Mouse (Mus musculus) Muller cell, postnatal 12 days (primary cell): ENCODE measurements at regions not wholly inside any gene's neighbourhood (a gene's known extent, or its start where the extent isn't known, plus 50 kb on each side); places are given as distances from the start of the nearest gene placed in this dataset.

Source experiments
- DNase-seq: peaks from one replicate; pipeline ENCODE4 v3.0.0-alpha.2; 2015; ENCODE audit errors: inconsistent ontology term

DNA sequence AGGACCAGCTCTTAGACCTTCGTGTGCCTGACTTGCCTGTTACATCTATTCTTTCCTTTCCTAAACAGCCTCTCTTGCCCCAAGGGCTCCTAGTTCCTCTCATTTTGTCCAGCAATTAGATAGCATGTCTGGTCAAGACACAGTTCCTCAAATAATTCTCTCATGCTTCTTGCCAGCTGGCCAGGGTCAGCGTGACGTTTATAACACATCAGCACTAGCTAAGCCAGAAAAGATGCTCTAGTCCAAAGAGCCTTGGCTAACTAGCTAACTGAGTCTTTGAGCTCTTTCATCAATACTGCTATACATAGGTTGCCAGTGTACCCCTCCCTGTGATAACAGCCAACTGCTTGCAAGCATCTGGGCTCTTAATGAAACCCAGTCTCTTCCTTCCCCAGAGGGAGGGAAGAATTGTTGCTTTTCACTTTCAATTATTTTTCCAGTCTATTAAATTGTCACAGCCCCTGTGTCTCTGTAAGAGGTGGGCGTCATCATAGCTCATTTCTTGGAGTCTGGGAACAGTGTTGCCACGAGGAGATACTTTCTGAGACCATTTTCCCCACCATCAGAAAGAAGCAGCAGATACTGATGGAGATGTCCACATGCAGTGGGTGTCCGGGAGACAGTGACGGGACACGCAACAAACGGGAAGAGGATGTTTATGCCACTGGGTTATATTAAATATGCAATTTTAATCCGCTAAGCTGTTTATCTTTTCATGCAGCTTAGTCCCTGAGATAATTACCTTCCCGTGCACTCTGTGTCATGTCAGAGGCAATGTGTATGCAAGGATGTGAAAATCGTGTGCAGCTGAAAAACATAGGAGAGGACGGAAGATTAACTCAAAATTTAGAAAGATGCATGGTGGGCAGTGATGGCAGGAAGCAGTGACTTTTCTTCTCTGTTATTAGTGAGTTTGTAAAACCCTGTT lies 250.1 kb upstream of the Nmur2 start:
- no peak for DNase-seq

DNA sequence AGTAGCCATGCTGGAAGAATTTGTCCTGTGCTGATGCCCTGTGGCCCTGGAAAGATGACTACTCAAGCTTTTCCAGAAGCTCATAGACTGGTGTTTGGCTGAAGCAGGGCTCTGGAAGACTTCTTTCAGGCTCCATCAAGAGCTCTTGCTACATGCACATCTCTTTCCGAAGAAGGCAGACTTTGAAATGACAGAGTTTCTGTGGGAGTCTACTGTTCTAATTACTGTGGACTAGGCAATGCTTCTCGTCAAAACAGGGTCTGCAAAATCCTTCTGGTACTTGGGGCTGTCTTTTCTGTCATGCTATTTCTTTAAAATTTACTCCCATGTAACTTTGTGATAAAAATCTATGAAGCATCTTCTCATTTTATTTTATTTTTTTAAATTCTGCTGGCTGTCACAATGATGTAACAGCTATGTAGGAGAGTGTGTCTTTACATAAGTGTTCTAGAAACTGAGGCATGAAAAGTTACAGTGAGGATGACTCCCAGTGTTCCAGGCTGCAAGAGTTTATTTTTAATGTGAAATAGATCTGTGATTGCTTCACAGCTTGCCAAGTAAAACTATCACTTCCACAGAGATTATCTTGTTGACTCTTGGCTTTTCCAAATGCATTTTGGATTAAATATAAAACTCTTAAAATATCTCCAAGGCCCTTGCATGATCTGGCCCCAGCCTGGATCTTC lies 244.9 kb upstream of the Nmur2 start:
- no peak for DNase-seq

DNA sequence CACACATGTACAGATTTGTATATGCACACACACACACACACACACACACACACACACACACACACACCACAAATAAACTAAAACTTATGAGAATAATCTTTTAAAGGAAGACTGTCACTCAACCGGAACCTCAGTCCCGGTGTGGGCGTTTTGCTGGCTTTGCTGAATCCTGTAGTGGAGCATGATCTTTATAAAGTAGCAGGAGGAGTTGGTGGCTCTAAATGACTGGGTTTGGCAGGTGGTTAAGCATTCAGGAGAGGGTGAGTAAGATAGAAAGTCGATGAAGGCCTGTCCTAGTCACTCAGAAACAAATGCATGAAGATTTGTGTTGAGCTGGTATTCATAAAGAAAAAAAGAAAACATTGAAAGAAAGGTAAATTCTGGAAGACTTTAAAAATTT lies 240.4 kb upstream of the Nmur2 start:
- DNase-seq, result no peak

DNA sequence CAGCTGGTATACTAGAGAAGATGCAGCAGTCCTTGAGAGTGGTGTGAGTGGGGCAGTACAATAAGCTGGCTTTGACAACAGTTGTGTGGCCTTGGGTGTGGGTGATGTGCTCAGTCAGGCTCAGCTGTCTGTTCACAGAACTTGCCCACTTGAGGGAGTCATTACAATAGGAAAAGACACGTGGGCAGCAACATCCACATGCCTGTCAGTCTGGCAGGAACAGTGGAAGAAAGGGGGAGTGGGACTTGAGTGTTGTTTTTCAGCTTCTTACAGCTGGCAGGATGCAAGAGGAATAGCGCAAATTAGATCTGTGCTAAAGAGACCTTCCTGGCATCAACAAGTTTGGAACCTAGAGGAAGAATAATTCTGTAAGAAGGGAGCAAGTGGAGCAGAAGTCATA lies 239.4 kb upstream of the Nmur2 start:
- DNase-seq, result no peak

DNA sequence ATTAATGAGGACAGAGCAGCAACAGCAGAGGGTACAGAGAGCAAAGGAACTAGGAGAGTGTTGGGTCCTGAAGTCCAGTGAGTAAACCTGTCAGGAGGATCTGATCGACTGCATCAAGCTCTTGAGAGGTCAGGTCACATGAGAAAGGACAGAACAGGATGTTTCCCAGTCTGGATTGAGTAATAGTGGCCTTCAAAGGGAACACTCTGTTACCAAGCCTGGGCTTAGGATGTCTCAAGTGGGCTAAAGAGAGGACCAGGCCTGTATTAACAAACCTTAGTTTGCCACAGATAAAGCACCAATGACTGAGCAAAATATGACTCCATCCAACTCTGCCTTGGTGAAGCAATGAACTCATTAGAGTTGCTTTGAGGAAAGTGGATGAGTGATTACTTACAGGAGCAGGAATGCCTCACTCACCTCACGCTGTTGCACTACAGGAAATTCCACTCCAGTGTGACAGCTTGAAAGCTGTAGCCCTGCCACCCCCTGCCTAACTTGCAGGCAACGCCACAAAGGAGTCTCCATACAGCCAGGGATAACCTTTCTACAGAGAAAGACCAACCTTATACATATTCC lies 229.2 kb upstream of the Nmur2 start:
- peak; percentile 17 for DNase-seq

DNA sequence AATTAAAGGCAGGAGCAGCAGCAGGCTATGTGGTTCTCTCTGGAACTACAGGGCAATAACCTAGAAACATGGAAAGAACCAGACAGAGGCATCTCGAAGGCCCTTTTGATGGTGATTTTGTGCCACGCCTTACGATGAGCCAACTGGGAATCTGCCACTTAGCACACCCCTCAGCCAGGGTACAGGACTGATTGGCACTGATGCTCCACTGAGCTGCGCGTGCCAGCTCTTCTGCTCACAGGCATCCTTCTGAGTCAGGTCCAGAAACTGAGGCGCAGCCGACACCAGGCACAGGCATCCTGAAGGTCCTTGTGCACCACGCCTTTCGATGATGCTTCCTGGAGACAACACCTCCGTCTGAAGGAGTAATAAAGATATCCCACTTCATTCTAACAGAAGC lies 221.9 kb upstream of the Nmur2 start:
- DNase-seq, result no peak

DNA sequence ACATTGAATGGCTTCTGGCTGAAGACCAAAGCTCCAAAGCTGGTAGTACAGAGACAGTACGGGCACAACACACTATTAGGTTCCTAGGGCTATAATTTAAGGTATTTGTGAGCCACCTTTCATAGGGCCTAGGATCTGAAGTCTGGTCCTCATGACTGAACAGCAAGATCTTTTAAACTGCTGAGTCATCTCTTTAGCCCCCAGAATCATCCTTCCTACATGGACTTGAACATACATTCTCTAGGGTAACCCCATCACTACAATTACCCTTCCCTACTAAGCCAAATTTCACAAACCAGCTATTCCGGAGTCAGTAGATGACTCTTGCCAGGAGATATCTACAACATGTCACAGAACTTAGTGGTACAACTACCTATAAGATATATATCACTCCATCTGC lies 215.5 kb upstream of the Nmur2 start:
- no peak for DNase-seq

DNA sequence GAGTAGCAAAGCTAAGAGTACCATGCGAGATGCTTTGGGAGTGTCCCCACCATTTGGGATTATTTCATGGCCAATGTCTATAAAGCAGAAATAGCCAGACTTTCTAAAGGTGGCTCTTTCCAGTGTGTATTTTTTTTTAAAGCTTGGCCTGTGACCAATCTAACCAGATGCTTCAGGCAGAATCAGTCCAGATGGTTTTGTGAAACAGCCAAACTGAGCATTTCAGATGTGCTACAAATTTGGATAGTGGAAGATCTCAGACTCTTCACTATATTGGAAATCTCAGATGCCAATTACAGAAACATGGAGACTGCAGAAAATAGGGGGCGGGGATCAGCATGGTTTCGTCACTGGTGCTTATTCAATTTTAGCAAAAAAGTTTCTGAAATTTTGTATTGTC lies 213.6 kb upstream of the Nmur2 start:
- DNase-seq, result no peak

DNA sequence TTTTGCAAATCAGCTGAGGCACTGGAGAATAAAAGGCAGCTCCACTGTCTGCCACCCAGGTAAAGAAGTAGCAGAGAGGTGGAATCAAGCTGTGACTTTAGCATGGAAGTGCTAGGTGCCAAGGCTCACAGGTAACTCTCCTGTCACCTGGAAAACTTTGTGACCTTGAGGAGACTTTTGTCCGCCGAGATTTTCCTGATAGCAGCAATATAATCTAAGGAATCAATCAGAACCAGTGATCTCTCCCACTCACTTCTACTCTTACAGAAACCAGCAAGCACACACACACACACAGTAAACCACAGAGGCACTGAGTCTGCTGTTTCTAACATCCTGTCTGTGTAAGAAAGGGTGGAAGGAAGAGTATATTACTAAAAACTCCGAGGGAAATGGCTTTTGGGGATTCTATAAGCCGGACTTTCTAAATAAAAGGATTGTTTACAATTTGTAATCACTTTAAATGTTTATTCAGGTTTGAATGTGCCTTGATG lies 206.6 kb upstream of the Nmur2 start:
- no peak for DNase-seq

DNA sequence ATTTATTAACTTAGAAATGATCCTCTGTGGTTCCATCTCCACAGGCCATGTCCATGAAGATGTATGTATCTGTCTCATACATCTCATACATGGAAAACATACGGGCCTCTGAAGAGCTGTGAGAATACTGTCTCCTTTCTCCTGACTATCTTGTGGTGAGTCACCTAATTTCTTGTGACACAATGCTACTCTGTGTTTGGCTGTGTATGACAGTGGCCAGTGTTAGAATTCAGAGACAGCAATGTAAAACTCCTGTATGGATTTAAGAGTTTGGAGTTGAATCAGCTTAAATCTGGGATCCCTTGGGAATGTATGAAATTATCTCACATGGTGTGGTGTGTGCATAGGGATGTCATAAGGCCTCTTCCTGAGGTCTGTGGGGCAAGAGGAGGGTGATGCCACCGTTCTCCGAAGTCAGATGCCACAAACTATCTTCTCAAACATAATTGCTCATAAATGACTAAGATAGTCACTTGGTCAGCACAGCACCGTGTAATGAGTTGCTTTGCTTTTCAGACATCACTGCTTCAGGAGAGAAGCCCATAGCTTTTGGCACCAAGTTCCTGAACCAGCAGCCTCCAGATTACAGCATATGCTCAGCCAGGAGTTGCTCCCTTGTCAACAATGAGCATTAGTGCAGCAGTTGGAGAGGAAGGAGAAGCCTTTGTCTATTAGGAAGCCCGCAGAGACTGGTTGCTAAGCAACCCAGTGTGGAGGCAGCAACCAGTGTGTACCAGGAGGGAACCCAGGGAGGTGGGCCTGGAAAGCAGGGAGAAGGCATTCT lies 205.9 kb upstream of the Nmur2 start:
- DNase-seq, result peak; percentile 81

DNA sequence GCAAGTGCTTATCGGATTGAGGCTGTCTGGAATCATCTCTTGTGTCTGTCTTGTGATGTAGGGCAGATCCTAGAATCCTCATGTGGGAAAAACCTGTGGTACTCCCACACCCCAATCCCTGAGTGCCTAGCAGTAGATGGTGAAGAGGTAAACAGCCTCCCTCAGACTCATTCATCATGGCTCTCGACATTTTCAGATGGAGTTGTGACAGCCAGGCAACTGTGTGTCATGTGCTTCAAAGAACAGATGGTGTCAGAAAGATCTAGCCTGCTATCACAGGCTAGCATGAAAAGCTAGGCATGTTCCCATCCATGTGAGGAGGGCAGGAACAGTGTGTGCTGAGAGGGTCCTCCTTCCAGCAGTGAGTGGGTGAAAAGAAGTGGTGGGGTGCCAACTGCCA lies 204.1 kb upstream of the Nmur2 start:
- DNase-seq, result no peak

DNA sequence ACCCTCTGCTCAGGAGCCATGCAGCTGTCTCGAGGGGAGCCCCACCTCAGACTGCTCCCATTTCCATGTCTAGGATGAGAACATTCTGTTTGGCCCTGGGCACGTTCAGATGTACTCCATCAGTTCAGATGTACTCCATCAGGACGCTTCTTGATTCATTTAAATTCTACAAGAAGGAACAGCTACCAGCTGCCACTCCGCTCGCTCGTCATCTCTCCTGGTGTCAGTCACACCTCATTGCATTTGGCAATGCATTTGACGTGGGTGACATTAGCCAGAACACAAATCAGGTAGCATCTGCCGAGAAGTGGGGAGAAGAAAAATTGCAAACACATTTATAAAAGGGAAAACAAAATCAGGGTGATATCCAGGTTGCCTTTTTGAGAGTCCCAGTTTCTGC lies 202.6 kb upstream of the Nmur2 start:
- DNase-seq, result no peak

DNA sequence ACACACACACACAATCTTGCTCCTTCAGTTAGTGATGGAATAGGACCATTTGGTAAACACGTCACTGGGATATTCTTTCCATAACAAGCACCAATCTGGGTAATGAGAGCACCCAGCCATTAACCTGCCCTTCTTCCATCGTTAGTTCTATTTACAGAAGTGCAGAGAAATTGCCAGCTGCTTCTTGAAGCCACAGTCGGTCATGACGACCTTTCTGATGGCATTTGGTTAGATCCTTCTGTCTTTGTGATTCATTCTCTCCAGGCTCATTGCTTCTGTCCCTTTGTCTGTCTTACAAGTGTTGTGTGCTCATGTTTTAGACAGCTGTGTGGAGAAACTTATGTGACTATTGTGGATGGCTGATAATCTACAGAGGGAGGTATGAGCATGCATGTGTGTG lies 197.9 kb upstream of the Nmur2 start:
- no peak for DNase-seq

DNA sequence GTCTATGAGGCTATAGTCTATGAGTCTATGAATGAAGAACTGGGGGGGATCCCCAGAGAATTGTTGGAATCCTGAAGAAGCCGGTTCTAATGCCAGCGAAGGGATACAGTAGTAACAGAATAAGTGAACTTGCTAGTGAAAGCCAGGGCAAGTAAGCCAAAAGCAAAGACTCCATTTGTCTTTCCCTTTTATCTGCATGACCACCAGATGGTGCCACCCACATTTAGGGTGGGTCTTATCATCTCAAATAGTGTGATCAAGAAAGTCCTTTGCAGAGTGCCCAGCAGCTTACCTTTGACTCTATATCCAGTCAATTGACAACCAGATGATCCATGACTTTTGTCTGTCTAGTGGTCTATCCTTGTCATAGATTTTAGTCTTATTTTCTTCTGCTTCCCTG lies 184.2 kb upstream of the Nmur2 start:
- no peak for DNase-seq

DNA sequence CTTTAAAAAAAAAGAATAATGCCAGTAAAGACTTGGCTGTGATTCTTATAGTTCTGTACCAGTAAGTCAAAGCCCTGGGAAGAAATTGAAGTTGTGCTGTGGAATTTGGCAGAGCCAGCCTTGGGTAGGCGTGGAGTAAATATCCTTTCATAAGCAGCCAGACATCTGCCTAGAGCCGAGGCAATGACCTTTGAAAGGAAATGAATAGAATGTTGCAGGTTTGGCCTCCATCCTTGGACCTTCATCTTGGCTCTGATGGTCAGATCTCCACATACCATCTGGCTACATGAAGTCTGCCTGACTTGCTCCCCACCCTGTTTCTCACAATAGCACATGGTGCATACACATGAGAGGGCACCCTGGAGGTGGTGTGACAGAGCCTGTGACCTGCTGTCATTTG lies 174.9 kb upstream of the Nmur2 start:
- peak; percentile 84 for DNase-seq

DNA sequence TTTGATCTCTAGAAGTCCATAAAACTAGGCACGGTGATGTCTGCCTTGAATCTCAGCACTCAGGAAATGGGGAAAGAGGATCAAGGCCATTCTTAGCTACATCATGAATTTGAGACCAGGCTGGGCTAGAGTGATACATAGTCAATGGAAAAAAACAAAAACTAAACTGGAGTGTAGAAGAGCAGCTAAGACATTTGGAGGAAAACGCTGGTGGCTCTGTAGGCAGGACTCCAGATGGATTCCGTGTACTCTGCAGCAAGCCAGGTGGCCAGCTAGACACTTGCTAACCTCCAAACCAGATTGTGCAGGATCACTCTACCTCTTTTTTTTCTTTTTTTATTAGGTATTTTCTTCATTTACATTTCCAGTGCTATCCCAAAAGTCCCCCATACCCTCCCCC lies 161.0 kb upstream of the Nmur2 start:
- DNase-seq, result no peak

DNA sequence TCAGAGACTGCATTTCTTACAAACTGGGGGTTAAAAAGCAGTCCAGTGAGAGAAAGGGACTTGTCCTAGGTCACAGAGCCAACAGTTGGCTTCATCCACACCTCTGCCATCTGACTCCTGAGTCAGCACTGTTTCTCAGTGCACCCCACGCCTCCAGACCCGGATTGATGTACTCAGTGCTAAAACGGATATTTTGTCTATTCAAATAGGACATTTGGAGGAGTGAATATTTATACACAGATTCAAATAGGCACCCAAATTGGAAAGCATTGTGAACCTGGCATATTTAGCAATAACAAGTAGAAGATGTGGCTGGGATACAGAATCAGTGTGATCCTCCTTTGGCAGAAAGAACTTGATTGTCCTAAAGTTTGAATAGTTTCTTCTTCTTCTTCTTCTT lies 154.5 kb upstream of the Nmur2 start:
- DNase-seq, result no peak

DNA sequence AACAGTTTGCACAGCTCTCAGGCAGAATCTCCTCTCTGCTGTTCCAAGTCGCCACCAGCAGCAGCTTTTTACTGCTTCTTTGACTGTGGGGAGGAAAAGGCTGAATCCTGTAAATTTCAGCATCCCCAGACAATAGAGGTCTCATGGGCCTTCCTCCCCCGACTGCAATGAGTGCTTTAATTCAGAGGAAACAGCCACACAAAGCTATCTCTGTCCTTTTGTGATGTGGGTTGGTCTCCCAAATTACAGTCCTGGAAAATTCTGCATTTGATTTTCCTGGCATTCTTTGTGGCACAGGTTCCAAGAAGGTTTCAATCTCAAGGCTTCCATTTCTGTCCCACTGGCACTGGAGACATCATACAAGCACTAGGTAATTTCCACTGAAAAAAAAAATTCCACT lies 152.6 kb upstream of the Nmur2 start:
- DNase-seq, result no peak

DNA sequence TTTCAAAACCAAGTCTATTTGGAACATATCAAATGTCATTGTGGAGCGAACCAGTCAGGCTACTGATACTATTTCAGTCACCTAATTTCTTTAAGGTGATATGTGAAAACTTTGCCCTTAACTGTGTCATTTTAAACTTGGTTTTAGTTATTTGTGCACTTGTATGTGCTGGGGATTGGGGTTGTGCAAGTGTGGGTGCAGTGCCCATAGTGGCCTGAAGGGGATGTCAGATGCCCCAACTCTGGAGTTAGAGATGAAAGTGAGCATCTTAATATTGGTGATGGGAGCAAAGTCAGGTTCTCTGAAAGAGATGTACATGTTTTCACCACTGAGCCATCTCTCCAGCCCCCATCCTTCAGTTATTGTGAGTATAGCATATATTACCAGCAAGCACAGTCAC lies 133.1 kb upstream of the Nmur2 start:
- no peak for DNase-seq

DNA sequence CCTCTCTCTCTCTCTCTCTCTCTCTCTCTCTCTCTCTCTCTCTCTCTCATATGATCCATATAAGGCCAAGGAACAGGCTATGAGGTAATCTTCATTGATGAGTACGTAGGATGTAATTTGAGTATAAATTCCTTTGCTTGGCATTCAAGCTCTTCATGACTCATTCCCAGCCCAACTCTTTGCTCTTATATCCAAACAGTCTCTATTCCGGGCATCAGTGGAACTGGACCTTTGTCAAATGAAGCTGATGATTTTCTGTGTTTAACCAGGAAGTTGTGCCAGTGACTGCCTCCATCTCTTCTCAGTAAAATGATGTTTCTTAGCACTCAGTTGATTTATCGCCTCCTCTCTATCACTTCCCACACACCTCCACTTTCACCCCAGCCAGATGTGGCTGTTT lies 132.4 kb upstream of the Nmur2 start:
- peak; percentile 81 for DNase-seq

DNA sequence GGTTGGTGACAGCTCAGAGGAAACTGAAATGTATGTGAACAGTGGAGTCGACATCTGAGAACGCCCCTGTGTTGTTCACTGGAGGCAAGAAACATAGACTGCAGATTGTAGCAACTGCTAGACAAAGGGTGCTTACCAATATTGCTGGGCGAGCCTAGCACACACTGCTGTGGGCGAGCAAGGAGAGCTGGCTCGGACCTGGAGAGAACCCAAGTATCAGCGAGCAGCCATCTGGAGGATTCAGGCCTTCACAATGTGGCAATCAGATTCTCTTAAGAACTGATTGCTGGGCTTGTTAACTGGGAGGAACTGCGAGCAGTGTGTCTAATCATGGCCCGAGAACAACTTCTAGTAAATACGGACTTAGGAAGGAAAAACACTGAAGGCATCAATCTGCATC lies 128.8 kb upstream of the Nmur2 start:
- no peak for DNase-seq

DNA sequence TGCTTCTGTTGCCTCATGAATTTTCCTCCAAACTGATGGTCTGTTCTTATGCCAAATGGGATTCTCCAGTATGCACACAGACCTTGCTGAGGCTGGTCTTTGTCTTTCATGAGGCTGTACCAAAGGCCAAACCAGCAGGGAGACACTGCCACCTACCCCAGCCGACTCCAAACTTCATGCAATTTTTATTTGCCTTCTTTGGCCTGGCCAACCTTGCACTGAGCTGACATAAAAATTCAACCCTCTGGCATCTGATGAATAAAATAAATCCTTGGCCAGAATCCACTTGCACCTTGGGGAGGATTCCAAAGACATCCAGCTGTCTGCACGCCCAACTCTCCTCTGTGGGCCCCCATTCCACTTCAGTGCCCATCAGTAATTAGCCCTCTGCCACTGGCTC lies 126.0 kb upstream of the Nmur2 start:
- no peak for DNase-seq
